Mouse (Mus musculus): Measurements from ENCODE around the gene Acer3. TPM values are rescaled to one million over a fixed set of nuclear protein-coding genes. Genes with fewer than 3 reads are reported as not detected.

The Acer3 gene
- polyA plus RNA-seq, 1 experiment, result not detected

- H3K27ac ChIP-seq (ENCODE audit: insufficient read depth, low read depth, low read length), result no peak overlapping the region
- H3K4me1 ChIP-seq (ENCODE audit: control insufficient read depth, insufficient read depth, low read length), result peaks cover 26% of the 10 kb centered on the region
- WGBS, result 59% methylated on average over 5 of the region's 5 CpGs
- no peak overlapping the region for H3K4me3 ChIP-seq (ENCODE audit: insufficient read depth, low read depth, low read length)
- TF ChIP-seq POLR2A (IDR thresholded peaks at IDR 0.05; ENCODE audit: insufficient read depth, low read depth, low read length) (no peak), CTCF (IDR thresholded peaks at IDR 0.05; ENCODE audit: insufficient read depth, low read depth, low read length) (no peak)
Measured at GRCm38 (mm10) chr7:98157636-98158332, 163.2 kb downstream of the Acer3 start.

Other genes starting within 250 kb of the Acer3 start
- gene Myo7a, start 201.7 kb downstream of the Acer3 start, polyA plus RNA-seq (2012; ENCODE audit: insufficient read depth, insufficient read length, low replicate concordance, missing spikeins), result not detected in 2 replicates
- gene Omp, start 175.7 kb downstream of the Acer3 start, polyA plus RNA-seq (2012; ENCODE audit: insufficient read depth, insufficient read length, low replicate concordance, missing spikeins), result not detected in 2 replicates
- gene Capn5, start 142.9 kb downstream of the Acer3 start, polyA plus RNA-seq (2012; ENCODE audit: insufficient read depth, insufficient read length, low replicate concordance, missing spikeins), result not detected in 2 replicates
- gene B3gnt6, start 121.7 kb downstream of the Acer3 start, polyA plus RNA-seq (2012; ENCODE audit: insufficient read depth, insufficient read length, low replicate concordance, missing spikeins), result not detected in 2 replicates
- gene Tsku, start 40.1 kb upstream of the Acer3 start, polyA plus RNA-seq (2012; ENCODE audit: insufficient read depth, insufficient read length, low replicate concordance, missing spikeins), result not detected in 2 replicates
- not detected in 2 replicates for gene Gucy2d, start 119.2 kb upstream of the Acer3 start, polyA plus RNA-seq (2012; ENCODE audit: insufficient read depth, insufficient read length, low replicate concordance, missing spikeins)
- gene Lrrc32, start 168.1 kb upstream of the Acer3 start, polyA plus RNA-seq (2012; ENCODE audit: insufficient read depth, insufficient read length, low replicate concordance, missing spikeins), result not detected in 2 replicates

Data from olfactory bulb, adult 2 months (tissue).